Mouse (Mus musculus): ENCODE data around the gene Mroh8. TPM values are rescaled to one million over a fixed set of nuclear protein-coding genes. Genes with fewer than 3 reads are reported as not detected.

The Mroh8 gene
- polyA plus RNA-seq (2014; fragmentation: Illumina TruSeq; extraction: RNeasy Lipid Tissue Mini Kit (QIAGEN cat#74804); ENCODE audit: low read depth, low replicate concordance): 96.6 TPM

GRCm38 (mm10) chr2:157279416-157279800 is at the start of gene Mroh8:
Gene Mroh8, minus strand, starts transcription at chr2:157279549.

GRCm38 (mm10) chr2:157278717-157279415 is 483 bp downstream of the Mroh8 start, which contains the start of gene Rpn2:
Gene Rpn2, plus strand, starts transcription at chr2:157279017.

GRCm38 (mm10) chr2:157204366-157205218 is 74.8 kb downstream of the Mroh8 start, which contains the start of gene Rbl1:
Gene Rbl1, minus strand, starts transcription at chr2:157204534.

Other genes starting within 250 kb of the Mroh8 start
- gene Soga1, start 200.3 kb downstream of the Mroh8 start, polyA plus RNA-seq (2014; fragmentation: Illumina TruSeq; extraction: RNeasy Lipid Tissue Mini Kit (QIAGEN cat#74804); ENCODE audit: low read depth, low replicate concordance): 0.45 TPM
- not detected for gene Tldc2, start 192.5 kb downstream of the Mroh8 start, polyA plus RNA-seq (2014; fragmentation: Illumina TruSeq; extraction: RNeasy Lipid Tissue Mini Kit (QIAGEN cat#74804); ENCODE audit: low read depth, low replicate concordance)
- gene Samhd1, start 144.3 kb downstream of the Mroh8 start, polyA plus RNA-seq (2014; fragmentation: Illumina TruSeq; extraction: RNeasy Lipid Tissue Mini Kit (QIAGEN cat#74804); ENCODE audit: low read depth, low replicate concordance): 33.3 TPM
- 36.3 TPM for gene Rbl1, start 75.0 kb downstream of the Mroh8 start, polyA plus RNA-seq (2014; fragmentation: Illumina TruSeq; extraction: RNeasy Lipid Tissue Mini Kit (QIAGEN cat#74804); ENCODE audit: low read depth, low replicate concordance)
- 264 TPM for gene Rpn2, start 532 bp downstream of the Mroh8 start, polyA plus RNA-seq (2014; fragmentation: Illumina TruSeq; extraction: RNeasy Lipid Tissue Mini Kit (QIAGEN cat#74804); ENCODE audit: low read depth, low replicate concordance)
- not detected for gene Ghrh, start 68.0 kb upstream of the Mroh8 start, polyA plus RNA-seq (2014; fragmentation: Illumina TruSeq; extraction: RNeasy Lipid Tissue Mini Kit (QIAGEN cat#74804); ENCODE audit: low read depth, low replicate concordance)
- gene Manbal, start 88.0 kb upstream of the Mroh8 start, polyA plus RNA-seq (2014; fragmentation: Illumina TruSeq; extraction: RNeasy Lipid Tissue Mini Kit (QIAGEN cat#74804); ENCODE audit: low read depth, low replicate concordance): 2.8 TPM
- gene Src, start 138.9 kb upstream of the Mroh8 start, polyA plus RNA-seq (2014; fragmentation: Illumina TruSeq; extraction: RNeasy Lipid Tissue Mini Kit (QIAGEN cat#74804); ENCODE audit: low read depth, low replicate concordance): 0.56 TPM

Data from testis, adult 10 weeks (tissue).